Mouse (Mus musculus): ENCODE data around the gene Usf1. TPM values are rescaled to one million over a fixed set of nuclear protein-coding genes. Genes with fewer than 3 reads are reported as not detected.

The Usf1 gene
- polyA plus RNA-seq, 1 experiment from 2014 or later = 166 TPM

GRCm38 (mm10) chr1:171384361-171384760, 26.8 kb upstream of the Usf1 start:
- ATAC-seq (ENCODE audit: low FRiP score) (no peak), DNase-seq (ENCODE audit: low spot score) (no peak)
- Histone ChIP-seq H3K9me3 (ENCODE audit: control insufficient read depth, low read length) (no peaks in the 10 kb centered on the region), H3K4me1 (replicated peaks; ENCODE audit: control insufficient read depth, insufficient read depth, low read length) (peaks cover 4% of the 10 kb centered on the region; the same call in 1 of the 2 replicates), H3K9ac (no peak overlapping the region), H3K36me3 (replicated peaks; ENCODE audit: control insufficient read depth, insufficient read depth) (no peaks in the 10 kb centered on the region), H3K27ac (no peak overlapping the region), H3K27me3 (ENCODE audit: control insufficient read depth, insufficient read depth, low read length) (0 out of 2 replicates have a peak, but pooled peaks cover 5% of the 10 kb centered on the region), H3K4me3 (replicated peaks; ENCODE audit: low read length) (no peak overlapping the region), H3K4me2 (replicated peaks) (no peak overlapping the region)
- whole genome bisulfite sequencing = 75% methylated on average over 9 of the region's 9 CpGs

GRCm38 (mm10) chr1:171385171-171385570, 25.9 kb upstream of the Usf1 start:
- Histone ChIP-seq H3K9me3 (ENCODE audit: control insufficient read depth, low read length) (no peaks in the 10 kb centered on the region), H3K36me3 (replicated peaks; ENCODE audit: control insufficient read depth, insufficient read depth) (no peaks in the 10 kb centered on the region), H3K27me3 (ENCODE audit: control insufficient read depth, insufficient read depth, low read length) (0 out of 2 replicates have a peak, but pooled peaks cover 5% of the 10 kb centered on the region), H3K9ac (no peak overlapping the region), H3K4me2 (replicated peaks) (no peak overlapping the region), H3K27ac (no peak overlapping the region), H3K4me1 (replicated peaks; ENCODE audit: control insufficient read depth, insufficient read depth, low read length) (0 out of 2 replicates have a peak, but pooled peaks cover 1% of the 10 kb centered on the region), H3K4me3 (replicated peaks; ENCODE audit: low read length) (no peak overlapping the region)
- no peak for ATAC-seq (ENCODE audit: low FRiP score)
- WGBS = 68% methylated on average over 9 of the region's 9 CpGs
- no peak for DNase-seq (ENCODE audit: low spot score)

- H3K27ac ChIP-seq = no peak overlapping the region
- H3K9me3 ChIP-seq (ENCODE audit: control insufficient read depth, low read length) = no peaks in the 10 kb centered on the region
- H3K4me2 ChIP-seq (replicated peaks) = no peak overlapping the region
- DNase-seq (ENCODE audit: low spot score) (no peak), ATAC-seq (ENCODE audit: low FRiP score) (no peak)
- H3K36me3 ChIP-seq (replicated peaks; ENCODE audit: control insufficient read depth, insufficient read depth) = no peaks in the 10 kb centered on the region
- H3K9ac ChIP-seq = no peak overlapping the region
- no peaks in the 10 kb centered on the region for H3K27me3 ChIP-seq (ENCODE audit: control insufficient read depth, insufficient read depth, low read length)
- WGBS = 21% methylated on average over 6 of the region's 6 CpGs
- H3K4me1 ChIP-seq (replicated peaks; ENCODE audit: control insufficient read depth, insufficient read depth, low read length) = no peaks in the 10 kb centered on the region
- no peak overlapping the region for H3K4me3 ChIP-seq (replicated peaks; ENCODE audit: low read length)
These were observed 24.0 kb upstream of the Usf1 start for GRCm38 (mm10) chr1:171387099-171387498.

- H3K4me2 ChIP-seq (replicated peaks) = no peak within 1 kb of the TSS
- WGBS = 82% methylated on average over 15 of the region's 15 CpGs
These were observed 22.6 kb upstream of the Usf1 start, which contains the start of gene Arhgap30 for GRCm38 (mm10) chr1:171388376-171389102. TSS of gene Arhgap30 (plus strand) at chr1:171388954.

GRCm38 (mm10) chr1:171390101-171390500, 21.0 kb upstream of the Usf1 start:
- H3K4me2 ChIP-seq (replicated peaks) = no peak overlapping the region
- no peaks in the 10 kb centered on the region for H3K36me3 ChIP-seq (replicated peaks; ENCODE audit: control insufficient read depth, insufficient read depth)
- no peak overlapping the region for H3K9ac ChIP-seq
- no peaks in the 10 kb centered on the region for H3K9me3 ChIP-seq (ENCODE audit: control insufficient read depth, low read length)
- ATAC-seq (ENCODE audit: low FRiP score) = no peak
- no peaks in the 10 kb centered on the region for H3K4me1 ChIP-seq (replicated peaks; ENCODE audit: control insufficient read depth, insufficient read depth, low read length)
- H3K27me3 ChIP-seq (ENCODE audit: control insufficient read depth, insufficient read depth, low read length) = no peaks in the 10 kb centered on the region
- DNase-seq (ENCODE audit: low spot score) = no peak
- no peak overlapping the region for H3K27ac ChIP-seq
- H3K4me3 ChIP-seq (replicated peaks; ENCODE audit: low read length) = no peak overlapping the region
- WGBS = 89% methylated on average over 4 of the region's 4 CpGs

More at GRCm38 (mm10) chr1:171388376-171389102, 22.6 kb upstream of the Usf1 start, which contains the start of gene Arhgap30:
- H3K27ac ChIP-seq = no peak within 1 kb of the TSS
- no peak for DNase-seq (ENCODE audit: low spot score)
- no peaks in the 10 kb centered on the region for H3K36me3 ChIP-seq (replicated peaks; ENCODE audit: control insufficient read depth, insufficient read depth)
- no peak within 1 kb of the TSS for H3K9ac ChIP-seq
- no peaks in the 10 kb centered on the region for H3K27me3 ChIP-seq (ENCODE audit: control insufficient read depth, insufficient read depth, low read length)
- ATAC-seq (ENCODE audit: low FRiP score) = no peak
- H3K4me3 ChIP-seq (replicated peaks; ENCODE audit: low read length) = no peak within 1 kb of the TSS
- no peaks in the 10 kb centered on the region for H3K4me1 ChIP-seq (replicated peaks; ENCODE audit: control insufficient read depth, insufficient read depth, low read length)
- H3K9me3 ChIP-seq (ENCODE audit: control insufficient read depth, low read length) = no peaks in the 10 kb centered on the region

- Histone ChIP-seq H3K4me3 (replicated peaks; ENCODE audit: low read length) (no peak overlapping the region), H3K36me3 (replicated peaks; ENCODE audit: control insufficient read depth, insufficient read depth) (no peaks in the 10 kb centered on the region), H3K9me3 (ENCODE audit: control insufficient read depth, low read length) (no peaks in the 10 kb centered on the region), H3K9ac (no peak overlapping the region), H3K4me1 (replicated peaks; ENCODE audit: control insufficient read depth, insufficient read depth, low read length) (no peaks in the 10 kb centered on the region), H3K27ac (no peak overlapping the region), H3K4me2 (replicated peaks) (no peak overlapping the region), H3K27me3 (ENCODE audit: control insufficient read depth, insufficient read depth, low read length) (no peaks in the 10 kb centered on the region; the same call in 1 of the 2 replicates)
- ATAC-seq (ENCODE audit: low FRiP score) (no peak), DNase-seq (ENCODE audit: low spot score) (no peak)
- 91% methylated on average over 4 of the region's 4 CpGs for WGBS
These were observed 9.3 kb upstream of the Usf1 start for GRCm38 (mm10) chr1:171401821-171402220.

GRCm38 (mm10) chr1:171402991-171403390, 8.1 kb upstream of the Usf1 start:
- DNase-seq (ENCODE audit: low spot score) (no peak), ATAC-seq (ENCODE audit: low FRiP score) (no peak)
- Histone ChIP-seq H3K9ac (no peak overlapping the region), H3K4me2 (replicated peaks) (no peak overlapping the region), H3K4me1 (replicated peaks; ENCODE audit: control insufficient read depth, insufficient read depth, low read length) (no peaks in the 10 kb centered on the region), H3K36me3 (replicated peaks; ENCODE audit: control insufficient read depth, insufficient read depth) (no peaks in the 10 kb centered on the region), H3K27me3 (ENCODE audit: control insufficient read depth, insufficient read depth, low read length) (peaks cover 6% of the 10 kb centered on the region; the same call in 1 of the 2 replicates), H3K27ac (no peak overlapping the region), H3K9me3 (ENCODE audit: control insufficient read depth, low read length) (no peaks in the 10 kb centered on the region), H3K4me3 (replicated peaks; ENCODE audit: low read length) (no peak overlapping the region)
- WGBS = 93% methylated on average over 9 of the region's 9 CpGs

- H3K4me1 ChIP-seq (replicated peaks; ENCODE audit: control insufficient read depth, insufficient read depth, low read length) = no peaks in the 10 kb centered on the region
- no peak overlapping the region for H3K9ac ChIP-seq
- no peak overlapping the region for H3K27ac ChIP-seq
- H3K9me3 ChIP-seq (ENCODE audit: control insufficient read depth, low read length) = no peaks in the 10 kb centered on the region
- H3K4me2 ChIP-seq (replicated peaks) = no peak overlapping the region
- H3K4me3 ChIP-seq (replicated peaks; ENCODE audit: low read length) = no peak overlapping the region
- ATAC-seq (ENCODE audit: low FRiP score) (no peak), DNase-seq (ENCODE audit: low spot score) (no peak)
- H3K36me3 ChIP-seq (replicated peaks; ENCODE audit: control insufficient read depth, insufficient read depth) = no peaks in the 10 kb centered on the region
- 83% methylated on average over 5 of the region's 5 CpGs for WGBS
- peaks cover 21% of the 10 kb centered on the region for H3K27me3 ChIP-seq (ENCODE audit: control insufficient read depth, insufficient read depth, low read length)
These were observed 3.9 kb upstream of the Usf1 start for GRCm38 (mm10) chr1:171407263-171407662.

GRCm38 (mm10) chr1:171410231-171410630, 882 bp upstream of the Usf1 start:
- DNase-seq (ENCODE audit: low spot score) (no peak), ATAC-seq (ENCODE audit: low FRiP score) (no peak)
- H3K9me3 ChIP-seq (ENCODE audit: control insufficient read depth, low read length) = no peaks in the 10 kb centered on the region
- H3K4me2 ChIP-seq (replicated peaks) = no peak overlapping the region
- no peak overlapping the region for H3K27ac ChIP-seq
- peaks cover 21% of the 10 kb centered on the region for H3K27me3 ChIP-seq (ENCODE audit: control insufficient read depth, insufficient read depth, low read length)
- H3K4me1 ChIP-seq (replicated peaks; ENCODE audit: control insufficient read depth, insufficient read depth, low read length) = peaks cover 12% of the 10 kb centered on the region
- H3K9ac ChIP-seq = no peak overlapping the region
- WGBS = 90% methylated on average over 1 of the region's 1 CpGs
- peaks cover 1% of the 10 kb centered on the region for H3K36me3 ChIP-seq (replicated peaks; ENCODE audit: control insufficient read depth, insufficient read depth)
- H3K4me3 ChIP-seq (replicated peaks; ENCODE audit: low read length) = peak overlapping the region; percentile 88; the same call in 1 of the 2 replicates
